Mouse (Mus musculus): Measurements from ENCODE around the gene Slc50a1. TPM values are rescaled to one million over a fixed set of nuclear protein-coding genes. Genes with fewer than 3 reads are reported as not detected.

Slc50a1 gene
- polyA plus RNA-seq, 1 experiment from 2014 or later = 86.5 TPM

- H3K27ac ChIP-seq (ENCODE audit: low read length) = no peak overlapping the region
- peak overlapping the region; percentile 29 for H3K4me3 ChIP-seq (ENCODE audit: low read depth, low read length)
- peak overlapping the region; percentile 69 for H3K4me2 ChIP-seq (replicated peaks; ENCODE audit: low read depth, low read length)
- no peak overlapping the region for H3K9ac ChIP-seq (replicated peaks; ENCODE audit: low read depth, low read length)
- peaks cover 40% of the 10 kb centered on the region for H3K4me1 ChIP-seq (ENCODE audit: control insufficient read depth, insufficient read depth, low read length)
- ATAC-seq (ENCODE audit: insufficient number of reproducible peaks, insufficient read depth, low FRiP score, low read depth) = no peak
- H3K9me3 ChIP-seq (ENCODE audit: control insufficient read depth, low read depth, low read length) = no peaks in the 10 kb centered on the region
- peaks cover 12% of the 10 kb centered on the region; the same call in 1 of the 2 replicates for H3K27me3 ChIP-seq (ENCODE audit: control insufficient read depth, insufficient read depth, low read length)
- H3K36me3 ChIP-seq (ENCODE audit: control insufficient read depth, insufficient read depth, low read length) = no peaks in the 10 kb centered on the region
- WGBS = 7% methylated on average over 26 of the region's 26 CpGs
Measured at GRCm38 (mm10) chr3:89315195-89315929, 45.0 kb upstream of the Slc50a1 start.

GRCm38 (mm10) chr3:89314791-89315190 is 44.4 kb upstream of the Slc50a1 start:
- H3K4me1 ChIP-seq (ENCODE audit: control insufficient read depth, insufficient read depth, low read length) = peaks cover 35% of the 10 kb centered on the region
- H3K4me3 ChIP-seq (ENCODE audit: low read depth, low read length) = peak overlapping the region; percentile 29; the same call in 1 of the 2 replicates
- H3K27me3 ChIP-seq (ENCODE audit: control insufficient read depth, insufficient read depth, low read length) = peaks cover 11% of the 10 kb centered on the region; the same call in 1 of the 2 replicates
- no peaks in the 10 kb centered on the region for H3K9me3 ChIP-seq (ENCODE audit: control insufficient read depth, low read depth, low read length)
- H3K4me2 ChIP-seq (replicated peaks; ENCODE audit: low read depth, low read length) = peak overlapping the region; percentile 69
- H3K9ac ChIP-seq (replicated peaks; ENCODE audit: low read depth, low read length) = no peak overlapping the region
- 44% methylated on average over 2 of the region's 2 CpGs for WGBS
- no peak for ATAC-seq (ENCODE audit: insufficient number of reproducible peaks, insufficient read depth, low FRiP score, low read depth)
- H3K27ac ChIP-seq (ENCODE audit: low read length) = no peak overlapping the region
- no peaks in the 10 kb centered on the region for H3K36me3 ChIP-seq (ENCODE audit: control insufficient read depth, insufficient read depth, low read length)

GRCm38 (mm10) chr3:89314340-89314739 is 44.0 kb upstream of the Slc50a1 start:
- Histone ChIP-seq H3K36me3 (ENCODE audit: control insufficient read depth, insufficient read depth, low read length) (no peaks in the 10 kb centered on the region), H3K9ac (replicated peaks; ENCODE audit: low read depth, low read length) (no peak overlapping the region), H3K4me2 (replicated peaks; ENCODE audit: low read depth, low read length) (no peak overlapping the region), H3K27me3 (ENCODE audit: control insufficient read depth, insufficient read depth, low read length) (peaks cover 11% of the 10 kb centered on the region; the same call in 1 of the 2 replicates), H3K9me3 (ENCODE audit: control insufficient read depth, low read depth, low read length) (no peaks in the 10 kb centered on the region), H3K4me1 (ENCODE audit: control insufficient read depth, insufficient read depth, low read length) (peaks cover 30% of the 10 kb centered on the region), H3K27ac (ENCODE audit: low read length) (no peak overlapping the region), H3K4me3 (ENCODE audit: low read depth, low read length) (no peak overlapping the region)
- no peak for ATAC-seq (ENCODE audit: insufficient number of reproducible peaks, insufficient read depth, low FRiP score, low read depth)
- WGBS = 54% methylated on average over 5 of the region's 5 CpGs

- no peaks in the 10 kb centered on the region for H3K36me3 ChIP-seq (ENCODE audit: control insufficient read depth, insufficient read depth, low read length)
- no peaks in the 10 kb centered on the region for H3K4me1 ChIP-seq (ENCODE audit: control insufficient read depth, insufficient read depth, low read length)
- H3K27me3 ChIP-seq (ENCODE audit: control insufficient read depth, insufficient read depth, low read length) = no peaks in the 10 kb centered on the region
- peak; percentile 74 for ATAC-seq (ENCODE audit: insufficient number of reproducible peaks, insufficient read depth, low FRiP score, low read depth)
- 3% methylated on average over 9 of the region's 9 CpGs for WGBS
- H3K4me2 ChIP-seq (replicated peaks; ENCODE audit: low read depth, low read length) = no peak overlapping the region
- H3K4me3 ChIP-seq (ENCODE audit: low read depth, low read length) = no peak overlapping the region
- H3K9ac ChIP-seq (replicated peaks; ENCODE audit: low read depth, low read length) = no peak overlapping the region
- H3K27ac ChIP-seq (ENCODE audit: low read length) = no peak overlapping the region
- H3K9me3 ChIP-seq (ENCODE audit: control insufficient read depth, low read depth, low read length) = no peaks in the 10 kb centered on the region
Measured at GRCm38 (mm10) chr3:89308089-89308488, 37.7 kb upstream of the Slc50a1 start.

GRCm38 (mm10) chr3:89305551-89306325 is 35.4 kb upstream of the Slc50a1 start:
- Histone ChIP-seq H3K27me3 (ENCODE audit: control insufficient read depth, insufficient read depth, low read length) (no peaks in the 10 kb centered on the region), H3K9ac (replicated peaks; ENCODE audit: low read depth, low read length) (no peak overlapping the region), H3K4me2 (replicated peaks; ENCODE audit: low read depth, low read length) (no peak overlapping the region), H3K4me1 (ENCODE audit: control insufficient read depth, insufficient read depth, low read length) (no peaks in the 10 kb centered on the region), H3K27ac (ENCODE audit: low read length) (no peak overlapping the region), H3K9me3 (ENCODE audit: control insufficient read depth, low read depth, low read length) (no peaks in the 10 kb centered on the region), H3K4me3 (ENCODE audit: low read depth, low read length) (no peak overlapping the region), H3K36me3 (ENCODE audit: control insufficient read depth, insufficient read depth, low read length) (no peaks in the 10 kb centered on the region)
- ATAC-seq (ENCODE audit: insufficient number of reproducible peaks, insufficient read depth, low FRiP score, low read depth) = no peak
- 62% methylated on average over 8 of the region's 8 CpGs for WGBS

GRCm38 (mm10) chr3:89305105-89305504 is 34.7 kb upstream of the Slc50a1 start:
- Histone ChIP-seq H3K9me3 (ENCODE audit: control insufficient read depth, low read depth, low read length) (no peaks in the 10 kb centered on the region), H3K36me3 (ENCODE audit: control insufficient read depth, insufficient read depth, low read length) (no peaks in the 10 kb centered on the region), H3K4me3 (ENCODE audit: low read depth, low read length) (no peak overlapping the region), H3K27me3 (ENCODE audit: control insufficient read depth, insufficient read depth, low read length) (no peaks in the 10 kb centered on the region), H3K4me2 (replicated peaks; ENCODE audit: low read depth, low read length) (no peak overlapping the region), H3K9ac (replicated peaks; ENCODE audit: low read depth, low read length) (no peak overlapping the region), H3K4me1 (ENCODE audit: control insufficient read depth, insufficient read depth, low read length) (no peaks in the 10 kb centered on the region), H3K27ac (ENCODE audit: low read length) (no peak overlapping the region)
- ATAC-seq (ENCODE audit: insufficient number of reproducible peaks, insufficient read depth, low FRiP score, low read depth) = no peak
- WGBS = 75% methylated on average over 4 of the region's 4 CpGs

- Histone ChIP-seq H3K27ac (ENCODE audit: low read length) (no peak overlapping the region), H3K9me3 (ENCODE audit: control insufficient read depth, low read depth, low read length) (no peaks in the 10 kb centered on the region), H3K27me3 (ENCODE audit: control insufficient read depth, insufficient read depth, low read length) (no peaks in the 10 kb centered on the region), H3K4me2 (replicated peaks; ENCODE audit: low read depth, low read length) (no peak overlapping the region), H3K9ac (replicated peaks; ENCODE audit: low read depth, low read length) (no peak overlapping the region), H3K4me1 (ENCODE audit: control insufficient read depth, insufficient read depth, low read length) (no peaks in the 10 kb centered on the region; the same call in 1 of the 2 replicates), H3K4me3 (ENCODE audit: low read depth, low read length) (no peak overlapping the region), H3K36me3 (ENCODE audit: control insufficient read depth, insufficient read depth, low read length) (no peaks in the 10 kb centered on the region)
- no peak for ATAC-seq (ENCODE audit: insufficient number of reproducible peaks, insufficient read depth, low FRiP score, low read depth)
- 57% methylated on average over 6 of the region's 6 CpGs for WGBS
Measured at GRCm38 (mm10) chr3:89304440-89304839, 34.1 kb upstream of the Slc50a1 start.

GRCm38 (mm10) chr3:89300514-89300913 is 30.1 kb upstream of the Slc50a1 start:
- Histone ChIP-seq H3K9me3 (ENCODE audit: control insufficient read depth, low read depth, low read length) (no peaks in the 10 kb centered on the region), H3K9ac (replicated peaks; ENCODE audit: low read depth, low read length) (no peak overlapping the region), H3K4me3 (ENCODE audit: low read depth, low read length) (no peak overlapping the region), H3K4me2 (replicated peaks; ENCODE audit: low read depth, low read length) (no peak overlapping the region), H3K4me1 (ENCODE audit: control insufficient read depth, insufficient read depth, low read length) (no peaks in the 10 kb centered on the region; the same call in 1 of the 2 replicates), H3K36me3 (ENCODE audit: control insufficient read depth, insufficient read depth, low read length) (no peaks in the 10 kb centered on the region), H3K27ac (ENCODE audit: low read length) (no peak overlapping the region), H3K27me3 (ENCODE audit: control insufficient read depth, insufficient read depth, low read length) (no peaks in the 10 kb centered on the region)
- WGBS = 68% methylated on average over 2 of the region's 2 CpGs
- no peak for ATAC-seq (ENCODE audit: insufficient number of reproducible peaks, insufficient read depth, low FRiP score, low read depth)
